Mouse (Mus musculus) cortical plate, adult 2 months (tissue): ENCODE results near the gene Aftph.

Source experiments
- CTCF ChIP-seq: fragments of 200-500 bp; IDR thresholded peaks from 2 replicates; pipeline ENCODE4 v1.5.1; 2011; ENCODE audit warnings: mild to moderate bottlenecking, control low read depth, low read length; ENCODE audit not compliant: insufficient read depth; ENCODE audit errors: extremely low read depth
- POLR2A ChIP-seq: fragments of 200-500 bp; IDR thresholded peaks from 2 replicates; pipeline ENCODE4 v1.6.1; 2011; ENCODE audit warnings: mild to moderate bottlenecking, low read length, control low read depth; ENCODE audit not compliant: insufficient read depth; ENCODE audit errors: extremely low read depth

GRCm38 (mm10) chr11:20649477-20649876 is 91.9 kb downstream of the Aftph start:
- TF ChIP-seq CTCF (no peak), POLR2A (no peak)
